Mouse (Mus musculus): ENCODE results near the gene Pank2.

DNA sequence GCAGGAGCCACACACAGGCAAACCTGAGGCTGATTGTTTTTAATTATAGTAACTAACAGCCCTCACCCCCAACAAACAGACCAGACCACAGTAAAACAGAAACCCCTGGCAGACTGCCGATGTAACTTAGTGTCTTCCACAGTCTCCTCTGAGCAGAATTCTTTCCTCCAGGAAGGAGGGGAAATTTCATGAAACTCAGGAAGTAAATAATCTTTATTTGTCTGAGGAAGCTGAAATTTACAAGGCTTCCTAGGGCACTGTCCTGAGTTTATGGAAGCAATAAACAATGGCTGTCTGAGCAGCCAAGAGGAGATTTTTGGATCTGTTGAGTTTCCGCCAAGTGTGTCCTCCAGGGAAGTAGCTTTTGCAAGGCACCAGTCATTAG, 8.0 kb upstream of the Pank2 start:
- TF ChIP-seq ZNF384 (IDR thresholded peaks at IDR 0.05; ENCODE audit: low read depth, low read length) (no peak), ZC3H11A (IDR thresholded peaks at IDR 0.05; ENCODE audit: borderline replicate concordance, low read depth, low read length) (no peak), HCFC1 (IDR thresholded peaks at IDR 0.05; ENCODE audit: borderline replicate concordance, insufficient read depth, low read length) (no peak), MAFK (IDR thresholded peaks at IDR 0.05; ENCODE audit: insufficient read depth, low read depth, low read length) (no peak), CHD2 (IDR thresholded peaks at IDR 0.05; ENCODE audit: low read depth, low read length) (no peak)

All from ES-E14 (cell line).